Mouse (Mus musculus) forebrain, embryonic 11.5 days (tissue): ENCODE data around the gene Atp13a3. TPM values are rescaled to one million over a fixed set of nuclear protein-coding genes. Genes with fewer than 3 reads are reported as not detected.

Experiments
- polyA plus RNA-seq: library from polyadenylated mRNA; unstranded; fragments of >200 nt; fragmentation: Nextera tagmentation; extraction: Ambion mirVana; gene quantifications from 2 replicates; pipeline ENCODE4 v1.2.1, GENCODE M21; 2014

The Atp13a3 gene
- polyA plus RNA-seq, 1 experiment from 2014 or later = 15.5 TPM

Other genes starting within 250 kb of the Atp13a3 start
- not detected in 2 replicates for gene Cpn2, start 138.5 kb downstream of the Atp13a3 start, polyA plus RNA-seq
- gene Lrrc15, start 122.7 kb downstream of the Atp13a3 start, polyA plus RNA-seq = 0.40 and 1.1 TPM in 2 replicates
- 1.7 and 2.0 TPM in 2 replicates for gene Gp5, start 95.2 kb downstream of the Atp13a3 start, polyA plus RNA-seq
- 26.3 and 30.4 TPM in 2 replicates for gene Tmem44, start 144.9 kb upstream of the Atp13a3 start, polyA plus RNA-seq
- gene Lsg1, start 181.6 kb upstream of the Atp13a3 start, polyA plus RNA-seq = 77.4 and 80.7 TPM in 2 replicates
- 5.7 and 6.8 TPM in 2 replicates for gene Fam43a, start 193.7 kb upstream of the Atp13a3 start, polyA plus RNA-seq